Mouse (Mus musculus) adrenal gland, adult 18-20 months (tissue): Measurements from ENCODE around the gene Ppp2r1a. TPM values are rescaled to one million over a fixed set of nuclear protein-coding genes. Genes with fewer than 3 reads are reported as not detected.

ENCODE experiments used
- DNase-seq, 2 experiments: peaks; one replicate each; pipeline ENCODE4 v3.0.0; 2021 to 2022; ENCODE audit warnings: low spot score in 2 of 2
- long read RNA-seq, 2 experiments: library from polyadenylated mRNA; stranded (forward); transcript quantifications; one replicate each; pipeline ENCODE4 v2.0.0; 2021
- total RNA-seq, 2 experiments: library from RNA; stranded (reverse); gene quantifications; 1 replicate in 1 of 2; 2 replicates in 1 of 2; pipeline ENCODE4 v1.2.3; 2021

Gene Ppp2r1a
- 100 to 1,000 TPM; 222 to 330 TPM for total RNA-seq
- long read RNA-seq, experiment 1, transcript Ppp2r1a-201 (15 exons, 2,410 nt), result major isoform, 228 of 332 reads
- long read RNA-seq, experiment 1, partial matches to known transcripts, result 96 of 332 reads
- long read RNA-seq, experiment 1, other reads (novel, unspliced or antisense), result 8 of 332 reads
- long read RNA-seq, experiment 2, transcript Ppp2r1a-201 (15 exons, 2,410 nt), result major isoform, 346 of 741 reads
- long read RNA-seq, experiment 2, partial matches to known transcripts, result 374 of 741 reads
- long read RNA-seq, experiment 2, other reads (novel, unspliced or antisense), result 21 of 741 reads

- peak; percentile 94 to 97 for DNase-seq
Measured at GRCm38 (mm10) chr17:20944985-20945891, at the start of gene Ppp2r1a. Gene Ppp2r1a (plus strand): TSS chr17:20945311.

GRCm38 (mm10) chr17:20904991-20905390, 40.1 kb upstream of the Ppp2r1a start, which contains the start of gene Vmn1r231:
Gene Vmn1r231 (minus strand): TSS chr17:20905091.
- no peak for DNase-seq

DNA sequence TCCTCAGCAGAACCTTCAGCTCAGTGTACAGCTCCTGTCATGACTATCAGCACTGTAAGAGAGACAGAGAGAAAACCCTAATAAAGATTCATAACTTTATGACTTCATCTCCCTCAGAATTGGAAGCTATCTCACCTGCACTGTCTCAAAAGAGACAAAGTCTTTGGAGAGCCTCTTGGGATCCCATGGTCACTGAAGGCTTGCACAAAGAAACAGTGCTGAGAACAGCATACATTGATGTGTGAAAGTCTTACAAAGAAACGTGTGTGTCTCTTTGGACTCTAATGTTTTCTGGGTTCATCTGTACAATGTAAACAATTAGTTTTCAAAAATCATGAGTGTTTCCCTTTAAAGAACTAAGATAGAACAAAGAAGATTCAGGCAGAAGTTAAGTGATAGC, 25.5 kb upstream of the Ppp2r1a start, which contains the start of gene Vmn1r232:
Gene Vmn1r232 (minus strand): TSS at position 101 of the 400 bp plus-strand sequence.
- DNase-seq, result no peak

DNA sequence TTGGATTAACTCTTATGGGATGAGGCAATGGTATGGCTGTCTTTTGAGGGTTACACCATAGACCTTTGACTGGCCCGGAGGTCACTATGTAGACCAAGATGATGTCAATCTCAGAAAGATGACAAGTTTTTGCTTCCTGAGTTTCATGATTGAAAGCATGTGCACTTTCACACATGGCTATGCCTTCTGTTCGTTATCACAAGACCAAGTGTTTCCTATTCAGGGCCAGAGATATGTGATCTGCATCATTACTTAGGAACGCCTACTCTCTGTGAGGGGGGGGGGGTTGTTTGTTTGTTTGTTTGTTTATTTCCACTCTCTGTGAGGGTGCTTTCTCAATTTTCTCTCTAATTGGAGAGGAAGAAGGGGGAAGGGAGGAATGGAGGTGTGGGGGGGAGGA, 885 bp upstream of the Ppp2r1a start:
- no peak for DNase-seq

- DNase-seq, result no peak
Measured at GRCm38 (mm10) chr17:20946026-20946565, 985 bp downstream of the Ppp2r1a start.

GRCm38 (mm10) chr17:20946636-20947035, 1.5 kb downstream of the Ppp2r1a start:
- DNase-seq, result no peak

DNA sequence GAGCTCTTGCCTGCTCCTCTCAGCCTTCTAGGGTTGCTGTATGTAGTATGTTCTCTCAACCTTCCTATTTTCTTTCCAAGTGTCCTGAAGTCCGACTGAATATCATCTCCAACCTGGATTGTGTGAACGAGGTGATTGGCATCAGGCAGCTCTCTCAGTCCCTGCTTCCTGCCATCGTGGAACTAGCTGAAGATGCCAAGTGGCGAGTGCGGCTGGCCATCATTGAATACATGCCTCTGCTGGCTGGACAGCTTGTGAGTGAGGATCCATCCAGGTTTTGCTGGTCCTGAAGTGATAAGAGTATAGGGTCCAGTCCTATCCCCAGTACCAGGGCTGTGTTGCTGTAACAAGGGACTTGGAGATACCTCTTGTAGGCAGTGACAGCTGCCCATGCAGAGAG, 15.3 kb downstream of the Ppp2r1a start:
- DNase-seq, result no peak

GRCm38 (mm10) chr17:20965421-20965820, 20.3 kb downstream of the Ppp2r1a start:
- no peak for DNase-seq

- no peak for DNase-seq
Measured at GRCm38 (mm10) chr17:20966681-20967080, 21.6 kb downstream of the Ppp2r1a start.

GRCm38 (mm10) chr17:20993716-20994115, 48.6 kb downstream of the Ppp2r1a start:
- no peak for DNase-seq

DNA sequence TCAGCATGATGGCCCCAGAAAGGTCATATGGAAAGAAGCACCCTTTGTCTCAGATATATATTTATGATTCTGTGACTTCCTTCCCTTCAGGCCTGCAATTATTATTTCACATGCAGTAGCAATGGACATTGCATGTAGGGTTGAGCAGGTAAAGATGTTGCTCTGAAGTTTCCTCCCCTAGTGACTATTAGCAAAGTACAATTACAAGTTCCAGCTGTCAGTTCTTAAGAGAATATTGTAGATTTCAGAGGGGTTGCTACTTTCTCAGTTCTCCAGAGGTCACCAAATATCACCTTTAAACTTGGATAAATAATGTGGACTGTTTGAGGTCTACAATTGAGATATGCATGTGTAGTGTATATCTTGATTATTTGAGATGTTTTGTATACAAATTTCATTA, 51.3 kb downstream of the Ppp2r1a start, which contains the start of gene Vmn1r233:
Gene Vmn1r233 (minus strand): TSS at position 101 of the 400 bp plus-strand sequence.
- DNase-seq, result no peak

DNA sequence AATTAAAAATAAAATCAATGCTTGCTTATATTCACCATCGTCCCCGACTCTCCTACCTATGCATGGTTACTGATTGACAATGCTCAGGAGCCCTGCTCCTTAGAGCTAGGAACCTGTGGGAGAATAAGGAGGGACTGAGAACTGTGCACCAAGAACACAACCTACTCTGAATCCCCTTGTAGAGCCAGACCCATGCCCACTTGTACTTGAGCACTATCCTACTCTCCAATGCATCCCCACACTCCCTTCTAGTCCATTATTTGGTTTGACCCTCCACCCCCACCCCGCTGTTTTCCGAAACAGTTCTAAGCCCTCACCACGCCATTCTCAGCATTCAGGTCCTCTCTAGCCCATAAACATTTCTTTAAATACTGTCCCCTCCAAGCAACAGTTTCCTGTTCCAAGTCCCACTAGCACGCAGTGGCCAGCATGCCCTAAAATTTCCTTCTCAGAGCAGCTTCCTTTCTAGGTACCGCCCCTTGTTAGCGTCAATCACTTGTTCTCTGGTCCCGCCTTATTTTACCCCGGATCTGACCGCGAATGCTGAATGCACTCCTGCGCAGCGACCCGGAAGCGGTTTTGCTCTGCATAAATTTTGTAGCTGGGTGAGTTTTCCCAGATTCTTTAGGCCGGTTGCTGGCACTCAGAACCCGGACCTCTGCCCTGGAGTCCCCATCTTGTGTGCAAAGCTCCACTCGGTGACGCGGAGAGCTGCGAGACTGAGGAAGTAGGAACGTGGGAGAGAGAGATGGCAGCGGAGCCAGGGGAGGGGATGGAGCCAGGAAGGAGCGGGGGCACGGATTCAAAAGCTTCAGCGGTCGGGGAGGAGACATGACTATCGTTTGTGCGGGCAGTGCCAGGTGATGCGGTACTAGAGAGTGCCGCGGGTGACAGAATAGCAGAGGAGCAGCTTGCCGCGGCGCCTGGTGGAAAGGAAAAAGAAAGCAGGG, 63.5 kb downstream of the Ppp2r1a start, which contains the start of gene Zfp160:
Gene Zfp160 (plus strand): TSS at position 522 of the 950 bp plus-strand sequence.
- DNase-seq, result peak; percentile 73 to 75

DNA sequence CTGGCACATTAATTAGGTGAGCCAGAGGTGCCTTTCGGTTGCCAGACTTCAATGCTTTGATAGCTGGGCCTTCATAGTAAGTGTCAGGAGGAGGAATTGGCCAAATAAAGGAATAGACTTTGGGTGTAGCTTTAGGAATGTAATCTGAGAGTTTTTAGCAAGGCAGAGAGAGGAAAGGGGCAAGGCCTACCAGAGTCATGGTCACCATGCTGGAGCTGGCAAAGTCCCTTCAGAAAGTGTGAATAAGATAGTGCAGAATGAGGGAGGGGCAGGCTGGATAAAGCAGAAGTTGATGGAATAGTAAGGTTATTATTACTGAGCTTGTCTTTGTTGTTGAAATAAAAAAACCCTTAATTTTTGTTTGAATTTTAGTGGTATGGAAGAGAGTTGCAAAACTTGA, 64.6 kb downstream of the Ppp2r1a start:
- DNase-seq, result no peak

Other genes with a start within 250 kb of the Ppp2r1a start
- not detected for gene Vmn1r227, start 215.5 kb upstream of the Ppp2r1a start, total RNA-seq
- not detected for gene Vmn1r228, start 159.2 kb upstream of the Ppp2r1a start, total RNA-seq
- not detected for gene Vmn1r229, start 133.8 kb upstream of the Ppp2r1a start, total RNA-seq
- not detected for gene Vmn1r230, start 104.9 kb upstream of the Ppp2r1a start, total RNA-seq
- not detected for gene Vmn1r231, start 40.2 kb upstream of the Ppp2r1a start, total RNA-seq
- gene Vmn1r232, start 25.6 kb upstream of the Ppp2r1a start, total RNA-seq, result not detected
- not detected for gene Vmn1r233, start 51.2 kb downstream of the Ppp2r1a start, total RNA-seq
- 10 to 100 TPM; 14.5 to 16.9 TPM for gene Zfp160, start 63.6 kb downstream of the Ppp2r1a start, total RNA-seq